Mouse (Mus musculus): ENCODE data around the gene Zfp616. TPM values are rescaled to one million over a fixed set of nuclear protein-coding genes. Genes with fewer than 3 reads are reported as not detected.

Zfp616 gene
- not detected for polyA plus RNA-seq (2014; fragmentation: Illumina TruSeq; extraction: RNeasy Lipid Tissue Mini Kit (QIAGEN cat#74804); ENCODE audit: low read depth, low replicate concordance)

DNA sequence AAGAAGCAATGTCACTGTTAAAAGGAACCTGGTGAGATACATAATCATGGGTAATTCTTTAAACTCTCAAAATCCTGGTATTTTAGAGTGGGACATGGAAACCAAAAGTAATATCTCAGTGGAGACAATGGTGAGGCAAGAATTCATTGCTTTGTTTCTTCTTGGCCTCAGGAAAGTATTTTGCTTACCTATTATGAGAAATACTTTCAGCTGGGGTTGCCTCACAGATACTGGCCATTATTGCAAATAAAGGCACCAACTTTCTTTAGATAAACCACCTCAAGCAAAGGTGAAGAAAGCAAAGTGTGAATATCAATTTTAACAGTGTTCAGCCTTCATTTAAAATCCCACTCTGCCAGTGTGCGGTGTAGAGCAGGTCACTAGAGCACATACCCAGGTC lies at the start of gene Zfp616:
TSS of gene Zfp616 (plus strand) at position 301 of the 400 bp plus-strand sequence.

DNA sequence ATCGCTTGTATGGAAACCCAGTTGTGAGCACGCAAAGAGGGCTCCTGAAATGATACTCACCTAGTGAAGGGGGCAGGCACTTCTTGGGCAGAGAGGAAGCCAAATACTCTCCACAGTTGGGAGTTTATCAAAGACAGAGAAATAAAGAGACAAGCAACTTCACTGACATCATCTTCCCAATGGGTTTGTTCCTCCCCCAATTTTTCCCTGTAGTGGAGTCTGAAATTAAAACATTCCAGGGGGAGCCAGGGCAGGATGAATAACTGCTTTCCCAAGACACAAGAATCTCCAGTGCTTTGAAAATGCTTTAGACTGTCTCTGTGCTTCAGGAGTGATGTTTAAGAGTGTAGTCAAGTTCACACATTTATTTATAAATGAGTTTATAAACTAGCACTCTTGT lies 13.3 kb upstream of the Zfp616 start, which contains the start of the genes Olfr139 and Olfr399:
TSS of gene Olfr139 (minus strand) at position 101 of the 400 bp plus-strand sequence.
TSS of gene Olfr399 (minus strand) at position 165 of the 400 bp plus-strand sequence.

DNA sequence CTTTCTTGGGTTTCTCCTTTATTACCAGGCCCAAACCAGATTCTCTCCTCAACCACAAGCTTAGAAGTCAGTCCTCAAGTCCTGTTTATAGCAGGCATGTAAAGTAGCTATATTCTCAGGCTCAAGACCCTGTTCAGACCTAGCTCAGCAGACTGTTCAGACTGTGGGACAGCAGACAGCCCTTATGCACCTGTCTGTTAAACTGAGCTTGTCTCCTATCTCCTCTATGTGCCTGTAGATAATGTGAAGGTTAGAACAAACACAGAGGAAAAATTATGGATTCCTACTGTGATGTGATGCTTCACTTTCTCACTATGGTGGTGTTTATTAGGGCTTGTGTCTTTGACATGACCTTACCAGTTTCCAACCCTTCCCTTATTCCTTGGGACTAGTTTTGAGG lies 43.7 kb downstream of the Zfp616 start, which contains the start of gene Olfr401:
TSS of gene Olfr401 (plus strand) at position 301 of the 400 bp plus-strand sequence.

Other genes starting within 250 kb of the Zfp616 start
- not detected for gene Olfr393, start 218.5 kb upstream of the Zfp616 start, polyA plus RNA-seq (2014; fragmentation: Illumina TruSeq; extraction: RNeasy Lipid Tissue Mini Kit (QIAGEN cat#74804); ENCODE audit: low read depth, low replicate concordance)
- gene Olfr394, start 179.2 kb upstream of the Zfp616 start, polyA plus RNA-seq (2014; fragmentation: Illumina TruSeq; extraction: RNeasy Lipid Tissue Mini Kit (QIAGEN cat#74804); ENCODE audit: low read depth, low replicate concordance): not detected
- gene Olfr395, start 160.7 kb upstream of the Zfp616 start, polyA plus RNA-seq (2014; fragmentation: Illumina TruSeq; extraction: RNeasy Lipid Tissue Mini Kit (QIAGEN cat#74804); ENCODE audit: low read depth, low replicate concordance): not detected
- gene Olfr23, start 133.3 kb upstream of the Zfp616 start, polyA plus RNA-seq (2014; fragmentation: Illumina TruSeq; extraction: RNeasy Lipid Tissue Mini Kit (QIAGEN cat#74804); ENCODE audit: low read depth, low replicate concordance): not detected
- gene Olfr397, start 109.1 kb upstream of the Zfp616 start, polyA plus RNA-seq (2014; fragmentation: Illumina TruSeq; extraction: RNeasy Lipid Tissue Mini Kit (QIAGEN cat#74804); ENCODE audit: low read depth, low replicate concordance): not detected
- gene Olfr398, start 79.5 kb upstream of the Zfp616 start, polyA plus RNA-seq (2014; fragmentation: Illumina TruSeq; extraction: RNeasy Lipid Tissue Mini Kit (QIAGEN cat#74804); ENCODE audit: low read depth, low replicate concordance): not detected
- gene Olfr139, start 13.4 kb upstream of the Zfp616 start, polyA plus RNA-seq (2014; fragmentation: Illumina TruSeq; extraction: RNeasy Lipid Tissue Mini Kit (QIAGEN cat#74804); ENCODE audit: low read depth, low replicate concordance): not detected
- not detected for gene Olfr399, start 13.3 kb upstream of the Zfp616 start, polyA plus RNA-seq (2014; fragmentation: Illumina TruSeq; extraction: RNeasy Lipid Tissue Mini Kit (QIAGEN cat#74804); ENCODE audit: low read depth, low replicate concordance)
- gene Olfr401, start 43.8 kb downstream of the Zfp616 start, polyA plus RNA-seq (2014; fragmentation: Illumina TruSeq; extraction: RNeasy Lipid Tissue Mini Kit (QIAGEN cat#74804); ENCODE audit: low read depth, low replicate concordance): not detected
- not detected for gene Olfr402, start 83.6 kb downstream of the Zfp616 start, polyA plus RNA-seq (2014; fragmentation: Illumina TruSeq; extraction: RNeasy Lipid Tissue Mini Kit (QIAGEN cat#74804); ENCODE audit: low read depth, low replicate concordance)
- gene Olfr403, start 116.3 kb downstream of the Zfp616 start, polyA plus RNA-seq (2014; fragmentation: Illumina TruSeq; extraction: RNeasy Lipid Tissue Mini Kit (QIAGEN cat#74804); ENCODE audit: low read depth, low replicate concordance): not detected
- not detected for gene Olfr43, start 141.4 kb downstream of the Zfp616 start, polyA plus RNA-seq (2014; fragmentation: Illumina TruSeq; extraction: RNeasy Lipid Tissue Mini Kit (QIAGEN cat#74804); ENCODE audit: low read depth, low replicate concordance)
- gene Olfr406, start 189.9 kb downstream of the Zfp616 start, polyA plus RNA-seq (2014; fragmentation: Illumina TruSeq; extraction: RNeasy Lipid Tissue Mini Kit (QIAGEN cat#74804); ENCODE audit: low read depth, low replicate concordance): not detected
- not detected for gene Olfr59, start 213.8 kb downstream of the Zfp616 start, polyA plus RNA-seq (2014; fragmentation: Illumina TruSeq; extraction: RNeasy Lipid Tissue Mini Kit (QIAGEN cat#74804); ENCODE audit: low read depth, low replicate concordance)